Mouse (Mus musculus) neural tube, embryonic 11.5 days (tissue): ENCODE results near the gene Notch2. TPM values are rescaled to one million over a fixed set of nuclear protein-coding genes. Genes with fewer than 3 reads are reported as not detected.
A peak's percentile ranks its signal among the peaks of the same experiment; 100 is the strongest.

ENCODE experiments used
- ATAC-seq: fragments of 200-750 bp; cut with Nextera tagmentation; 2 replicates; pipeline ENCODE4 v1.8.0; 2017; ENCODE audit warnings: moderate number of reproducible peaks, mild to moderate bottlenecking, moderate TSS enrichment, moderate library complexity; ENCODE audit not compliant: insufficient read depth, low FRiP score, low TSS enrichment
- DNase-seq: peaks from one replicate; pipeline ENCODE4 v3.0.0-alpha.2; 2015; ENCODE audit warnings: low spot score
- H3K27ac ChIP-seq: fragments of 300-500 bp; sonication (generic); 2 replicates; pipeline ENCODE4 v1.5.1; 2014; ENCODE audit warnings: low read depth, mild to moderate bottlenecking, low read length
- H3K27me3 ChIP-seq: fragments of 300-500 bp; sonication (generic); 2 replicates; pipeline ENCODE4 v1.6.1; 2014; ENCODE audit warnings: mild to moderate bottlenecking, low read length, mixed read lengths; ENCODE audit not compliant: control insufficient read depth, insufficient read depth
- H3K36me3 ChIP-seq: fragments of 300-500 bp; sonication (generic); 2 replicates; pipeline ENCODE4 v1.6.1; 2014; ENCODE audit warnings: mild to moderate bottlenecking, low read length, moderate library complexity, mixed read lengths; ENCODE audit not compliant: control insufficient read depth, insufficient read depth
- H3K4me1 ChIP-seq: fragments of 300-500 bp; sonication (generic); 2 replicates; pipeline ENCODE4 v1.6.1; 2014; ENCODE audit warnings: low read length, mixed read lengths; ENCODE audit not compliant: control insufficient read depth, insufficient read depth
- H3K4me2 ChIP-seq: fragments of 300-500 bp; sonication (generic); 2 replicates; pipeline ENCODE4 v1.6.1; 2014; ENCODE audit warnings: low read depth, mild to moderate bottlenecking, moderate library complexity
- H3K4me3 ChIP-seq: fragments of 300-500 bp; sonication (generic); 2 replicates; pipeline ENCODE4 v1.5.1; 2014; ENCODE audit warnings: low read depth, low read length
- H3K9ac ChIP-seq: fragments of 300-500 bp; sonication (generic); 2 replicates; pipeline ENCODE4 v1.6.1; 2014; ENCODE audit warnings: mild to moderate bottlenecking, low read length
- H3K9me3 ChIP-seq: fragments of 300-500 bp; sonication (generic); 2 replicates; pipeline ENCODE4 v1.6.1; 2016; ENCODE audit warnings: low read length; ENCODE audit not compliant: control insufficient read depth
- WGBS: fragments of 180-500 bp; shearing (Covaris S2); extraction: QIAGEN DNeasy Blood & Tissue Kit; methylation state at CpG from one replicate; pipeline ENCODE4 v1.1.7; 2014; 5-methylcytosine and 5-hydroxymethylcytosine counted together
- polyA plus RNA-seq: library from polyadenylated mRNA; unstranded; fragments of >200 nt; fragmentation: Nextera tagmentation; extraction: Ambion mirVana; gene quantifications from 2 replicates; pipeline ENCODE4 v1.2.1, GENCODE M21; 2014

Gene Notch2
- polyA plus RNA-seq, 1 experiment from 2014 or later: 24.6 TPM

GRCm38 (mm10) chr3:98066434-98066833 is 53.1 kb downstream of the Notch2 start:
- DNase-seq: no peak
- Histone ChIP-seq H3K9me3 (no peaks in the 10 kb centered on the region), H3K4me1 (peaks cover 19% of the 10 kb centered on the region), H3K9ac (no peak overlapping the region), H3K27ac (no peak overlapping the region), H3K27me3 (no peaks in the 10 kb centered on the region), H3K4me2 (no peak overlapping the region), H3K36me3 (no peaks in the 10 kb centered on the region; the same call in 1 of the 2 replicates), H3K4me3 (no peak overlapping the region)
- 88% methylated on average over 3 of the region's 3 CpGs for WGBS
- ATAC-seq: no peak

DNA sequence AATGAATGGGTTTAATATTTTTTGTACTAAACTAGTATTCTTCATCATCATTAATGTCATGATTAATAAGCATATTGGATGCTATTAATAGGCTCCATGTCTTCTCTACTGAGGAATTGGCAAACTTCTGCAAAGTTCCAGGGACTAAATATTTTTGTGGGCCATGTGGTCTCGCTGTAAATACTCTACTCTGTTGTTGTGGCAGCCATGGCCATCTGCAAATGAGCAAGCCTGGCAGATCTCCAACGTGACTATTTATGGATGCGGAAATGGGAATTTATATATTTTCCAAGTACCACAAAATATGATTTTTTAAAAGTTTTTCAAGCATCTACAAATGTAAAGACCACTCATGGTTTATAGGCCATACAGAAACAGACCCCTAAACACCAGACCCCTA is 54.1 kb downstream of the Notch2 start:
- Histone ChIP-seq H3K27ac (no peak overlapping the region), H3K4me2 (no peak overlapping the region), H3K4me1 (peaks cover 12% of the 10 kb centered on the region), H3K9ac (no peak overlapping the region), H3K36me3 (no peaks in the 10 kb centered on the region; the same call in 1 of the 2 replicates), H3K27me3 (no peaks in the 10 kb centered on the region), H3K9me3 (no peaks in the 10 kb centered on the region), H3K4me3 (no peak overlapping the region)
- 96% methylated on average over 3 of the region's 3 CpGs for WGBS
- ATAC-seq: no peak
- no peak for DNase-seq

DNA sequence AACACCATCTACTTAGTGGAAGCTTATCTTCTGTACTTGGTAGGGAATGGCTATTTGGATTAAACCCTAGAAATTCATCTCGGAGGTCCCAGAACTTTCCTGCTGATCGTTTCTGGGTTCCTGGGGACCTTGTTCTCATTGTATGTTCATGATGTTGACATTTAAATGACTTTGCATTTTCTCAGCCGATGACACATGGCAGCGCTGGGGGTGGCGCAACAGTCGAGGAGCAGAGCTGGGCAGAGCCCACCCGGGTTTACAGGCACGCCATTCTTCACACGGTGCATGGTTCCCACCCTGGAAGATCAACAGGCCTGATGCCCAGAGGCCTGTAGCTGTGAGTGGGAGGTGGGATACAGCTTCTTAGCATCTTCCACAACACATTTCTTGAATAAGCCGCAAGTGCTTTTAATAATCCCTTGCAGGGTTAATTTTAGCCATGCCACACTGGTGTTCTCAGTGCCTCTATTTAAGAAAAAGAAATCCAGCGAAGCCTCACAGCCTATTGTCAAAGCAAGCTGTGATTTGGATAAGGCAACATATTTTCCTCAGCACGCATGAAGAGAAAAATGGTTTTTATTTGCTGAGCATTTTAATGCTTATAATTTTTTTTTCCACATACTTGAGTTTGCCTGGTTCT is 54.6 kb downstream of the Notch2 start:
- H3K4me1 ChIP-seq: peaks cover 10% of the 10 kb centered on the region
- no peaks in the 10 kb centered on the region for H3K9me3 ChIP-seq
- no peaks in the 10 kb centered on the region for H3K27me3 ChIP-seq
- DNase-seq (no peak), ATAC-seq (no peak)
- peaks cover 3% of the 10 kb centered on the region; the same call in 1 of the 2 replicates for H3K36me3 ChIP-seq
- H3K9ac ChIP-seq: no peak overlapping the region
- no peak overlapping the region for H3K4me2 ChIP-seq
- H3K27ac ChIP-seq: no peak overlapping the region
- 90% methylated on average over 12 of the region's 12 CpGs for WGBS
- H3K4me3 ChIP-seq: no peak overlapping the region

GRCm38 (mm10) chr3:98069161-98069560 is 55.8 kb downstream of the Notch2 start:
- peaks cover 3% of the 10 kb centered on the region; the same call in 1 of the 2 replicates for H3K36me3 ChIP-seq
- no peaks in the 10 kb centered on the region for H3K27me3 ChIP-seq
- DNase-seq (no peak), ATAC-seq (no peak)
- 0 out of 2 replicates have a peak overlapping the region, but pooled peaks have one; percentile 11 for H3K9ac ChIP-seq
- no peak overlapping the region for H3K27ac ChIP-seq
- H3K4me2 ChIP-seq: no peak overlapping the region
- H3K4me1 ChIP-seq: peaks cover under 1% of the 10 kb centered on the region; the same call in 1 of the 2 replicates
- no peaks in the 10 kb centered on the region for H3K9me3 ChIP-seq
- no peak overlapping the region for H3K4me3 ChIP-seq
- 86% methylated on average over 7 of the region's 7 CpGs for WGBS

- Histone ChIP-seq H3K4me1 (no peaks in the 10 kb centered on the region), H3K4me3 (no peak overlapping the region), H3K27ac (no peak overlapping the region), H3K36me3 (peaks cover 3% of the 10 kb centered on the region; the same call in 1 of the 2 replicates), H3K9ac (no peak overlapping the region), H3K4me2 (no peak overlapping the region), H3K9me3 (no peaks in the 10 kb centered on the region), H3K27me3 (no peaks in the 10 kb centered on the region)
- no peak for ATAC-seq
- no peak for DNase-seq
- 90% methylated on average over 3 of the region's 3 CpGs for WGBS
Observed at GRCm38 (mm10) chr3:98069856-98070255, 56.5 kb downstream of the Notch2 start.

GRCm38 (mm10) chr3:98072570-98072969 is 59.2 kb downstream of the Notch2 start:
- no peak overlapping the region for H3K4me3 ChIP-seq
- no peak for ATAC-seq
- no peak overlapping the region for H3K27ac ChIP-seq
- H3K9me3 ChIP-seq: no peaks in the 10 kb centered on the region
- no peaks in the 10 kb centered on the region for H3K27me3 ChIP-seq
- 91% methylated on average over 8 of the region's 8 CpGs for WGBS
- no peak overlapping the region for H3K9ac ChIP-seq
- no peak overlapping the region for H3K4me2 ChIP-seq
- peaks cover 3% of the 10 kb centered on the region; the same call in 1 of the 2 replicates for H3K36me3 ChIP-seq
- no peak for DNase-seq
- H3K4me1 ChIP-seq: no peaks in the 10 kb centered on the region

DNA sequence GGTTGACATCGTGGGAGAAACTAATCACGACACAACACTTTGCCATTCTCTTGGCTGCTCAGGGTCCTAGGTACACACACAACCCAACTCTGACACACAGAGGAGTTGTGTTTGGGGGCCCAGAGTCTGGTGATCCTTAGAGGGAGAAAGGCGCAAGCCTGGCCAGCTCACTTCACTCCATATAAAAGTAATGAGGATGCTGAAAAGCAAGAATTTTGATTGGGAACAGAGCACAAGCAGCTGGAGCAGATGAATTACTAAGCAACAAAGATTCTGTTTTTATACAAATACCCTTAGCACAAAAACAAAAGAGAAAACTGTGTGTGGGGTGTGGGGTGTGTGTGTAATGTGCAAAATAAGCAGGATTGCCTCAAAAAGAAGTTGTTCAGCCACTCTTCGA is 60.2 kb downstream of the Notch2 start:
- Histone ChIP-seq H3K9me3 (no peaks in the 10 kb centered on the region), H3K36me3 (peaks cover 3% of the 10 kb centered on the region; the same call in 1 of the 2 replicates), H3K4me3 (no peak overlapping the region), H3K27me3 (no peaks in the 10 kb centered on the region), H3K4me2 (no peak overlapping the region), H3K4me1 (no peaks in the 10 kb centered on the region), H3K9ac (no peak overlapping the region), H3K27ac (no peak overlapping the region)
- DNase-seq (no peak), ATAC-seq (no peak)
- 93% methylated on average over 4 of the region's 4 CpGs for WGBS

- 49% methylated on average over 6 of the region's 6 CpGs for WGBS
- no peak overlapping the region for H3K27ac ChIP-seq
- no peak for DNase-seq
- H3K27me3 ChIP-seq: no peaks in the 10 kb centered on the region
- no peak; the same call in 1 of the 2 replicates for ATAC-seq
- no peak overlapping the region for H3K4me3 ChIP-seq
- H3K9me3 ChIP-seq: no peaks in the 10 kb centered on the region
- H3K36me3 ChIP-seq: peaks cover 3% of the 10 kb centered on the region; the same call in 1 of the 2 replicates
- no peak overlapping the region for H3K4me2 ChIP-seq
- no peak overlapping the region for H3K9ac ChIP-seq
- H3K4me1 ChIP-seq: no peaks in the 10 kb centered on the region
Observed at GRCm38 (mm10) chr3:98074622-98075231, 61.4 kb downstream of the Notch2 start.

DNA sequence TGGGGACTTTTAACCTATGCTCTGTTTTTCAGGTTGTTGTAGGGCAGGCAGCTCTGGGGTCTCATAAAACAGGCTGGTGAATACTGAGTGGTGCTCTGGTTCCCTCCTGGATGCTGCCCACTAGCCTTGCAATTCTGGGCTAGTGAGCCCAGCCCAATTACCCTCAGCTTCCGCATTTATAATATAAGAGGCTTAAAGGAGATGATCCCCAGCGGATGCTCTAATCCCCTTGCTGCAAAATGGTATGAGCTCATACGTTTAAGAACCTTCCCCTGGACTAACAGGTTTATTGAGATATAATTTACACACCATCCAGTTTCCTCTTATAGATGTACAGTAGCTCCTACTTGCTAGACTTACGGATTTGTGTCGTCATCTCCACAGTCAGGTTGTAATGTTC is 64.5 kb downstream of the Notch2 start:
- 94% methylated on average over 5 of the region's 5 CpGs for WGBS
- no peaks in the 10 kb centered on the region for H3K4me1 ChIP-seq
- H3K27me3 ChIP-seq: no peaks in the 10 kb centered on the region
- H3K27ac ChIP-seq: no peak overlapping the region
- H3K36me3 ChIP-seq: no peaks in the 10 kb centered on the region; the same call in 1 of the 2 replicates
- no peak overlapping the region for H3K4me3 ChIP-seq
- ATAC-seq: no peak
- H3K4me2 ChIP-seq: no peak overlapping the region
- DNase-seq: no peak
- H3K9ac ChIP-seq: no peak overlapping the region
- H3K9me3 ChIP-seq: no peaks in the 10 kb centered on the region
